Mouse (Mus musculus) ES-Bruce4 (cell line): ENCODE data around the gene Nelfe. TPM values are rescaled to one million over a fixed set of nuclear protein-coding genes. Genes with fewer than 3 reads are reported as not detected.
A peak's percentile ranks its signal among the peaks of the same experiment; 100 is the strongest.

Experiments used
- H3K27ac ChIP-seq: 2 replicates; pipeline ENCODE4 v1.5.1; 2012; ENCODE audit warnings: low read length, inconsistent platforms; ENCODE audit not compliant: insufficient read depth
- H3K27me3 ChIP-seq: 2 replicates; pipeline ENCODE4 v1.6.1; 2012; ENCODE audit warnings: mild to moderate bottlenecking, low read length, inconsistent platforms; ENCODE audit not compliant: control insufficient read depth, poor library complexity, insufficient read depth, severe bottlenecking
- H3K36me3 ChIP-seq: 2 replicates; pipeline ENCODE4 v1.6.1; 2012; ENCODE audit warnings: inconsistent platforms, mild to moderate bottlenecking, low read length, moderate library complexity; ENCODE audit not compliant: control insufficient read depth, poor library complexity, insufficient read depth, severe bottlenecking
- H3K4me1 ChIP-seq: one replicate; pipeline ENCODE4 v1.8.1; 2011; ENCODE audit warnings: low read length; ENCODE audit not compliant: control insufficient read depth, insufficient read depth
- H3K4me3 ChIP-seq: 2 replicates; pipeline ENCODE4 v1.5.1; 2011; ENCODE audit warnings: low read depth, mild to moderate bottlenecking, low read length
- H3K9ac ChIP-seq: 2 replicates; pipeline ENCODE4 v1.6.1; 2012; ENCODE audit warnings: low read depth, mild to moderate bottlenecking, inconsistent platforms; ENCODE audit not compliant: poor library complexity, severe bottlenecking
- H3K9me3 ChIP-seq: replicated peaks from 2 replicates; pipeline ENCODE4 v1.6.1; 2012; ENCODE audit warnings: mild to moderate bottlenecking, low read length, inconsistent platforms; ENCODE audit not compliant: control insufficient read depth, poor library complexity, insufficient read depth, severe bottlenecking
- CTCF ChIP-seq: IDR thresholded peaks from one replicate; pipeline ENCODE4 v1.8.1; 2011; ENCODE audit warnings: low read depth, low read length
- EP300 ChIP-seq: IDR thresholded peaks from 2 replicates; pipeline ENCODE4 v1.6.1; 2011; ENCODE audit warnings: low read depth, low read length; ENCODE audit not compliant: insufficient read depth
- POLR2A ChIP-seq: IDR thresholded peaks from one replicate; pipeline ENCODE4 v1.8.1; 2011; ENCODE audit warnings: low read length; ENCODE audit not compliant: insufficient read depth
- polyA plus RNA-seq: library from polyadenylated mRNA; stranded (reverse); fragments of >200 nt; gene quantifications from 2 replicates; pipeline ENCODE4 v1.2.4, GENCODE M21; 2011; ENCODE audit warnings: low read depth; ENCODE audit not compliant: missing spikeins, insufficient read depth, insufficient read length

Nelfe gene
- polyA plus RNA-seq, 1 experiment: 53.0 TPM

DNA sequence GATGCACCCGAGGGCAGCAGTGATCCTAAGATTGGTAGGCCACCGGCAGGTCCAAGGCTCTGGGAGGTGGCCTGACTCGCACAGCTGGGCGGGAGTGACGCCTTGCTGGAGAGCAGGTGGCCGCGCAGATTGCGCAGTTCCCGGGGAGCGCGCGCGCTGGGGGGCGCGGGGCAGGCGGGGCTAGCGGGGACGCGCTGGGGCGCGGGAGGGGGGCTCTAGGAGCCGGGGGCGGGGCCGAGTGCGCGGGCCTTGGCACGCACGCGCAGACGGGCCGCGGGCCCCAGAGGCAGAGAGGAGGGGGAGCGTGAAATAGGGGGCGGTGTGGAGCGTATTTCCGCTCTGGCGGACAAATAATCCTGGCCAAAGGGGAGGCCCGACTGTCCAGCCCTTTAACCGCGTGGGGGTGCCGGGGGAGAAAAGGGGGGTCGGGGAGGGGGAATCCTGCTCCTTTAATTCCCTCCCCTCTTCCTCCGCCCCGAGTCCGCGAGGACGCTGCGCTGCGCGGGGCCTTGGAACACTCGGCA, 43.9 kb downstream of the Nelfe start:
- H3K27me3 ChIP-seq: no peaks in the 10 kb centered on the region

GRCm38 (mm10) chr17:34894801-34895530, 44.8 kb downstream of the Nelfe start:
- Histone ChIP-seq H3K4me1 (peaks cover 2% of the 10 kb centered on the region), H3K9ac (peak overlapping the region; percentile 96), H3K9me3 (no peaks in the 10 kb centered on the region), H3K27me3 (no peaks in the 10 kb centered on the region), H3K36me3 (no peaks in the 10 kb centered on the region), H3K27ac (no peak overlapping the region), H3K4me3 (peak overlapping the region; percentile 59)
- TF ChIP-seq EP300: no peak
- no peak for TF ChIP-seq CTCF
- no peak for TF ChIP-seq POLR2A

More for the DNA sequence above, 43.9 kb downstream of the Nelfe start:
- H3K36me3 ChIP-seq: no peaks in the 10 kb centered on the region
- peak overlapping the region; percentile 84 for H3K27ac ChIP-seq
- TF ChIP-seq EP300 (peak; percentile 56; the same call in 1 of the 2 replicates), POLR2A (peak; percentile 66), CTCF (no peak)
- peak overlapping the region; percentile 59 for H3K4me3 ChIP-seq
- H3K9ac ChIP-seq: peak overlapping the region; percentile 96
- peaks cover 2% of the 10 kb centered on the region for H3K4me1 ChIP-seq
- H3K9me3 ChIP-seq: no peaks in the 10 kb centered on the region

DNA sequence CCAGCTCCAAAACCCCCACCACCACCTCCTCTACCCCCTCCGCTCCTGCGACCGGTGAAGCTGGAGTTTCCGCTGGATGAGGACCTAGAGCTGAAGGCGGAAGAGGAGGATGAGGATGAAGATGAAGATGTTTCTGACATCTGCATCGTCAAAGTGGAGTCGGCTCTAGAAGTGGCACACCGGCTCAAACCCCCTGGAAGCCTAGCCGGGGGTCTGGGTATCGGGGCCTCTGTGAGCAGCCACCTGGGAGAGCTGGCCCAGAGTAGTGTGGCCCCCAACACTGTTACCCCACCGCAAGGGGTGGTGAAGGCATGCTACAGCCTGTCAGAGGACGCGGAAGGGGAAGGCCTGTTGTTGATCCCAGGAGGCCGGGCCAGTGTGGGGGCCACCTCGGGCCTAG, 45.5 kb downstream of the Nelfe start:
- Histone ChIP-seq H3K4me3 (peak overlapping the region; percentile 59), H3K4me1 (peaks cover 2% of the 10 kb centered on the region), H3K27me3 (no peaks in the 10 kb centered on the region), H3K9me3 (no peaks in the 10 kb centered on the region), H3K36me3 (no peaks in the 10 kb centered on the region), H3K27ac (no peak overlapping the region), H3K9ac (no peak overlapping the region)
- TF ChIP-seq POLR2A (no peak), CTCF (no peak), EP300 (no peak)

- no peaks in the 10 kb centered on the region for H3K27me3 ChIP-seq
- H3K4me3 ChIP-seq: peak overlapping the region; percentile 7; the same call in 1 of the 2 replicates
- peaks cover 2% of the 10 kb centered on the region for H3K4me1 ChIP-seq
- no peaks in the 10 kb centered on the region for H3K9me3 ChIP-seq
- TF ChIP-seq EP300: no peak
- TF ChIP-seq POLR2A: peak; percentile 14
- no peak for TF ChIP-seq CTCF
- no peak overlapping the region for H3K9ac ChIP-seq
- H3K27ac ChIP-seq: no peak overlapping the region
- no peaks in the 10 kb centered on the region for H3K36me3 ChIP-seq
Observed at GRCm38 (mm10) chr17:34896366-34896765, 46.2 kb downstream of the Nelfe start.

GRCm38 (mm10) chr17:34897373-34898159, 47.4 kb downstream of the Nelfe start:
- TF ChIP-seq POLR2A: no peak
- no peak for TF ChIP-seq CTCF
- TF ChIP-seq EP300: no peak
- Histone ChIP-seq H3K4me3 (peak overlapping the region; percentile 96), H3K9ac (peak overlapping the region; percentile 94), H3K36me3 (no peaks in the 10 kb centered on the region), H3K4me1 (peaks cover 2% of the 10 kb centered on the region), H3K27ac (peak overlapping the region; percentile 7), H3K27me3 (no peaks in the 10 kb centered on the region), H3K9me3 (no peaks in the 10 kb centered on the region)
